Mouse (Mus musculus) embryonic facial prominence, embryonic 13.5 days (tissue): ENCODE results near the gene Snx29. TPM values are rescaled to one million over a fixed set of nuclear protein-coding genes. Genes with fewer than 3 reads are reported as not detected.
"Not testable (repeated sequence)": the region's sequence is repeated elsewhere in the genome, so short reads cannot be mapped to it uniquely, and the experiment has no call there.

Source experiments
- ATAC-seq: fragments of 200-750 bp; cut with Nextera tagmentation; 2 replicates; pipeline ENCODE4 v1.8.0; 2017; ENCODE audit warnings: low read depth; ENCODE audit not compliant: insufficient number of reproducible peaks, insufficient read depth, low FRiP score, low TSS enrichment
- H3K27ac ChIP-seq: fragments of 300-500 bp; sonication (generic); 2 replicates; pipeline ENCODE4 v1.5.1; 2015; ENCODE audit warnings: moderate library complexity, mild to moderate bottlenecking, inconsistent platforms
- H3K27me3 ChIP-seq: fragments of 300-500 bp; sonication (generic); 2 replicates; pipeline ENCODE4 v1.6.1; 2015; ENCODE audit warnings: mild to moderate bottlenecking, inconsistent platforms
- H3K36me3 ChIP-seq: fragments of 300-500 bp; sonication (generic); 2 replicates; pipeline ENCODE4 v1.6.1; 2015; ENCODE audit warnings: mild to moderate bottlenecking, inconsistent platforms
- H3K4me1 ChIP-seq: fragments of 300-500 bp; sonication (generic); 2 replicates; pipeline ENCODE4 v1.6.1; 2015; ENCODE audit warnings: inconsistent platforms
- H3K4me2 ChIP-seq: fragments of 300-500 bp; sonication (generic); 2 replicates; pipeline ENCODE4 v1.6.1; 2015; ENCODE audit warnings: moderate library complexity, mild to moderate bottlenecking, inconsistent platforms
- H3K4me3 ChIP-seq: fragments of 300-500 bp; sonication (generic); 2 replicates; pipeline ENCODE4 v1.5.1; 2015; ENCODE audit warnings: mild to moderate bottlenecking, inconsistent platforms
- H3K9ac ChIP-seq: fragments of 300-500 bp; sonication (generic); 2 replicates; pipeline ENCODE4 v1.6.1; 2015; ENCODE audit warnings: mild to moderate bottlenecking, inconsistent platforms
- H3K9me3 ChIP-seq: fragments of 300-500 bp; sonication (generic); 2 replicates; pipeline ENCODE4 v1.6.1; 2016; ENCODE audit warnings: inconsistent platforms
- whole genome bisulfite sequencing: fragments of 180-500 bp; shearing (Covaris S2); methylation state at CpG from one replicate; pipeline ENCODE4 v1.1.7; 2015; ENCODE audit warnings: mixed read lengths; 5-methylcytosine and 5-hydroxymethylcytosine counted together
- polyA plus RNA-seq: library from polyadenylated mRNA; unstranded; fragments of >200 nt; fragmentation: Nextera tagmentation; extraction: Ambion mirVana; gene quantifications from 2 replicates; pipeline ENCODE4 v1.2.1, GENCODE M21; 2015

Gene Snx29
- polyA plus RNA-seq, 1 experiment from 2014 or later, result 18.1 TPM

DNA sequence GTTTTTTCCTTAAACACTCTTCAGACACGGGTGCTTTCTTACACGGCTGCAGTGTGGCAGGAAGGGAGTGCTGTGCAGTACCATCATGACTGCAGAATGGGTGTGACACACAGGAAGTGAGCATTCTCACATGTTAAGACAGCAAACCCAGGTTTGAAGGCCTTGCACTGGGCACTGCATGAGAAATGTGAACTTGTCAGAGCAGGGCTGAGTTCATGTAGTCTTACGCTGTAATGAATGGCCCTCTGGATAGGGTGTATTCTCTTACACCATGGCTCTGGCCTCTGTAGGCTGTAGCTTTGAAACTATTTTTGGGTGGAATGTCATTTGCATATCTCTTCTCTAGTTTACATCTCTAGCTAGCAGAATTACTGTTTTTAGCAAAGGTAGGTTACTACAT lies 178.4 kb downstream of the Snx29 start:
- Histone ChIP-seq H3K36me3 (no peaks in the 10 kb centered on the region), H3K9ac (no peak overlapping the region), H3K27me3 (no peaks in the 10 kb centered on the region), H3K4me2 (no peak overlapping the region), H3K4me1 (peaks cover 29% of the 10 kb centered on the region), H3K4me3 (no peak overlapping the region), H3K27ac (no peak overlapping the region), H3K9me3 (no peaks in the 10 kb centered on the region)
- ATAC-seq, result no peak
- 86% methylated on average over 3 of the region's 3 CpGs for WGBS

GRCm38 (mm10) chr16:11501611-11502010 lies 178.9 kb downstream of the Snx29 start:
- no peak for ATAC-seq
- Histone ChIP-seq H3K27me3 (no peaks in the 10 kb centered on the region), H3K4me3 (no peak overlapping the region), H3K36me3 (no peaks in the 10 kb centered on the region), H3K27ac (no peak overlapping the region), H3K9me3 (no peaks in the 10 kb centered on the region), H3K9ac (no peak overlapping the region), H3K4me2 (no peak overlapping the region), H3K4me1 (peaks cover 29% of the 10 kb centered on the region)
- WGBS, result 61% methylated on average over 2 of the region's 2 CpGs

GRCm38 (mm10) chr16:11504666-11505491 lies 182.2 kb downstream of the Snx29 start:
- H3K36me3 ChIP-seq, result no peaks in the 10 kb centered on the region
- 82% methylated on average over 2 of the region's 2 CpGs for WGBS
- H3K4me1 ChIP-seq, result peaks cover 21% of the 10 kb centered on the region
- H3K4me2 ChIP-seq, result no peak overlapping the region
- H3K27me3 ChIP-seq, result no peaks in the 10 kb centered on the region
- no peak for ATAC-seq
- no peak overlapping the region for H3K4me3 ChIP-seq
- H3K9me3 ChIP-seq, result no peaks in the 10 kb centered on the region
- H3K9ac ChIP-seq, result no peak overlapping the region
- H3K27ac ChIP-seq, result no peak overlapping the region

- no peaks in the 10 kb centered on the region for H3K9me3 ChIP-seq
- ATAC-seq, result no peak
- no peak overlapping the region for H3K9ac ChIP-seq
- WGBS, result 76% methylated on average over 5 of the region's 5 CpGs
- no peak overlapping the region for H3K4me3 ChIP-seq
- H3K27me3 ChIP-seq, result no peaks in the 10 kb centered on the region
- no peaks in the 10 kb centered on the region for H3K36me3 ChIP-seq
- H3K4me2 ChIP-seq, result no peak overlapping the region
- peaks cover 21% of the 10 kb centered on the region for H3K4me1 ChIP-seq
- H3K27ac ChIP-seq, result no peak overlapping the region
Measured at GRCm38 (mm10) chr16:11505492-11506176, 182.9 kb downstream of the Snx29 start.

- no peak overlapping the region for H3K4me3 ChIP-seq
- H3K9ac ChIP-seq, result no peak overlapping the region
- H3K36me3 ChIP-seq, result 0 out of 2 replicates have a peak, but pooled peaks cover 3% of the 10 kb centered on the region
- H3K4me2 ChIP-seq, result no peak overlapping the region
- no peak for ATAC-seq
- no peaks in the 10 kb centered on the region for H3K9me3 ChIP-seq
- WGBS, result 36% methylated on average over 9 of the region's 9 CpGs
- no peak overlapping the region for H3K27ac ChIP-seq
- H3K27me3 ChIP-seq, result no peaks in the 10 kb centered on the region
- H3K4me1 ChIP-seq, result peaks cover 14% of the 10 kb centered on the region
Measured at GRCm38 (mm10) chr16:11507188-11507731, 184.6 kb downstream of the Snx29 start.

GRCm38 (mm10) chr16:11508341-11508740 lies 185.6 kb downstream of the Snx29 start:
- Histone ChIP-seq H3K9me3 (no peaks in the 10 kb centered on the region), H3K27ac (no peak overlapping the region), H3K4me2 (no peak overlapping the region), H3K4me1 (peaks cover 14% of the 10 kb centered on the region), H3K27me3 (no peaks in the 10 kb centered on the region), H3K36me3 (0 out of 2 replicates have a peak, but pooled peaks cover 3% of the 10 kb centered on the region), H3K4me3 (no peak overlapping the region), H3K9ac (no peak overlapping the region)
- 82% methylated on average over 7 of the region's 7 CpGs for WGBS
- no peak for ATAC-seq

DNA sequence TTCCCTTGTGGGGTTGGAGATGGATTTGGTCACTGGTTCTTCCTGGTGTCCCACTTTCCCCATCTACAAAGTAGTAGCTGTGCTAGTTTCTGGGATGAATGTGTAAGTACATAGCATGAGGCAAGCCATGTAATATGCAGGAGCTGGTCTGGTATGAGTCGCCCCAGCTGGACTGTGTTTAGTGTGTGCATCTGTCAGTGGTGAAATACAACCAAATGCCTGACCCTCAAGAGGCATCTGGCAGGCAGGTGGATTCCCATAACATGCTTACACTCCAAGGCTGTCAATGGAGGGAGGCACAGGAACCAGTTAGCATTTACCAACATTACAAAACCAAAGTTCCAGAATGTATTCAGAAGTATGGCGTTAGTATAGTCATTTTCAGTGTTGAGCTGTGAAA lies 187.7 kb downstream of the Snx29 start:
- Histone ChIP-seq H3K36me3 (0 out of 2 replicates have a peak, but pooled peaks cover 3% of the 10 kb centered on the region), H3K4me2 (no peak overlapping the region), H3K27ac (no peak overlapping the region), H3K4me3 (no peak overlapping the region), H3K4me1 (peaks cover 14% of the 10 kb centered on the region), H3K27me3 (no peaks in the 10 kb centered on the region), H3K9me3 (no peaks in the 10 kb centered on the region), H3K9ac (no peak overlapping the region)
- ATAC-seq, result no peak
- 73% methylated on average over 2 of the region's 2 CpGs for WGBS

- no peak overlapping the region for H3K9ac ChIP-seq
- H3K27me3 ChIP-seq, result no peaks in the 10 kb centered on the region
- WGBS, result 53% methylated on average over 3 of the region's 3 CpGs
- no peak for ATAC-seq
- no peak overlapping the region for H3K4me3 ChIP-seq
- H3K36me3 ChIP-seq, result 0 out of 2 replicates have a peak, but pooled peaks cover 3% of the 10 kb centered on the region
- peaks cover 9% of the 10 kb centered on the region; the same call in 1 of the 2 replicates for H3K4me1 ChIP-seq
- H3K4me2 ChIP-seq, result no peak overlapping the region
- no peak overlapping the region for H3K27ac ChIP-seq
- H3K9me3 ChIP-seq, result no peaks in the 10 kb centered on the region
Measured at GRCm38 (mm10) chr16:11510854-11511253, 188.1 kb downstream of the Snx29 start.

GRCm38 (mm10) chr16:11511696-11512095 lies 189.0 kb downstream of the Snx29 start:
- 87% methylated on average over 7 of the region's 7 CpGs for WGBS
- not testable (repeated sequence) for H3K4me3 ChIP-seq, H3K9ac ChIP-seq, H3K4me2 ChIP-seq, H3K36me3 ChIP-seq, ATAC-seq, H3K9me3 ChIP-seq, H3K4me1 ChIP-seq, H3K27me3 ChIP-seq, H3K27ac ChIP-seq

DNA sequence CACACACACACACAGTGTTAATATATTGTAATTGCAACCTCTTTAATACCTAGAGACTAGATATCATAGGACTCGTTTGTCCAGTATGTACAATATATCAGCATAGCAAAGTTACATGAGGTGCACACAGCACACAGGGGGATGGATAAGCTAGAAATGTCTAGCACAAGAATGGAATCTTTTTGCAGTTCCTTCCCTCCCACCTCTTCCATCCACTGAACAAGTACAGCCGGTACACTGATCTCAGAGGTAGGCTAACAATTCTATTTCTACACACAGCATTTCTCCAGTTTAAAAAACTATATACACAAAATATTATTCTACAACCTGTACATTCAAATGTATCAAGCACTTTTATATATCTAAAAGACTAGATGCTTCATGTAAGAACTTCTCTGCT lies 194.0 kb downstream of the Snx29 start:
- no peak overlapping the region for H3K9ac ChIP-seq
- H3K4me3 ChIP-seq, result no peak overlapping the region
- no peaks in the 10 kb centered on the region for H3K27me3 ChIP-seq
- H3K36me3 ChIP-seq, result peaks cover 22% of the 10 kb centered on the region
- H3K4me2 ChIP-seq, result no peak overlapping the region
- no peaks in the 10 kb centered on the region; the same call in 1 of the 2 replicates for H3K9me3 ChIP-seq
- WGBS, result 89% methylated on average over 2 of the region's 2 CpGs
- no peaks in the 10 kb centered on the region for H3K4me1 ChIP-seq
- no peak for ATAC-seq
- no peak overlapping the region for H3K27ac ChIP-seq

- no peak for ATAC-seq
- Histone ChIP-seq H3K9me3 (no peaks in the 10 kb centered on the region; the same call in 1 of the 2 replicates), H3K27ac (no peak overlapping the region), H3K4me3 (no peak overlapping the region), H3K9ac (no peak overlapping the region), H3K27me3 (no peaks in the 10 kb centered on the region), H3K4me1 (no peaks in the 10 kb centered on the region), H3K36me3 (peaks cover 18% of the 10 kb centered on the region), H3K4me2 (no peak overlapping the region)
- WGBS, result 94% methylated on average over 6 of the region's 6 CpGs
Measured at GRCm38 (mm10) chr16:11517385-11517784, 194.7 kb downstream of the Snx29 start.
